Mouse (Mus musculus) left cerebral cortex, postnatal 36 days (tissue): ENCODE results near the gene Galnt6. TPM values are rescaled to one million over a fixed set of nuclear protein-coding genes. Genes with fewer than 3 reads are reported as not detected.

Experiments
- DNase-seq, 2 experiments: peaks; one replicate each; pipeline ENCODE4 v3.0.0; 2021 to 2022; ENCODE audit warnings: low spot score in 2 of 2, mixed read lengths in 1 of 2
- intact Hi-C: fragments of 180-260 bp; cut with DNase I; formaldehyde crosslinking; loops from one replicate; pipeline ENCODE4 v1.15.1; 2025
- total RNA-seq, 2 experiments: library from RNA; stranded (reverse); gene quantifications; 2 replicates each; pipeline ENCODE4 v1.2.3; 2021

The Galnt6 gene
- total RNA-seq, 2 experiments from 2014 or later = 3.7 to 7.7 TPM

- intact Hi-C loops = no loop called here
- no peak for DNase-seq
These were observed 31.1 kb downstream of the Galnt6 start for GRCm38 (mm10) chr15:100698078-100698477.

GRCm38 (mm10) chr15:100694406-100694805 lies 34.8 kb downstream of the Galnt6 start:
- no peak for DNase-seq
- intact Hi-C loops = no loop called here

DNA sequence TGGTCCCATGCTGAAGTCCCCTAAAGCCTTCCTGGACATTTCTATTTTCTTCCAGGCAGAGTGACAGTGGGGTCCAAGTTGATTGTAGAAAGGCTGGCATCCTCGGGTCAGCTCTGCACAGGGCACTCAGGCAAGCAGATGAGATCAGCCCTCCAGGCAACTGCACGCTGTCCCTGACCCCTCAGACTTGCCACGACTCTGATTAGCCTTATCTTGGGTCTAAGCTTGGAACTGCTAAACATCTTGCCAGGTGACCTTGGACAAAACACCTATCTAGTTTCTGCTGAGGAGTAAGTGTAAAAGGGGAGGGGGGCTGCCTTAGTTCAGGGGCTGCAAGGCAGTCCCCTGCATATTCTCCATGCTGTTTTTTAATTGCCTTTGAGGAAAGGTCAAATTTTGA lies 37.2 kb downstream of the Galnt6 start:
- DNase-seq = no peak
- intact Hi-C loops = no loop called here

GRCm38 (mm10) chr15:100687430-100687971 lies 41.7 kb downstream of the Galnt6 start, which contains the start of gene Cela1:
Gene Cela1 (minus strand): TSS chr15:100687921.
- intact Hi-C loops = no loop called here
- DNase-seq = no peak

DNA sequence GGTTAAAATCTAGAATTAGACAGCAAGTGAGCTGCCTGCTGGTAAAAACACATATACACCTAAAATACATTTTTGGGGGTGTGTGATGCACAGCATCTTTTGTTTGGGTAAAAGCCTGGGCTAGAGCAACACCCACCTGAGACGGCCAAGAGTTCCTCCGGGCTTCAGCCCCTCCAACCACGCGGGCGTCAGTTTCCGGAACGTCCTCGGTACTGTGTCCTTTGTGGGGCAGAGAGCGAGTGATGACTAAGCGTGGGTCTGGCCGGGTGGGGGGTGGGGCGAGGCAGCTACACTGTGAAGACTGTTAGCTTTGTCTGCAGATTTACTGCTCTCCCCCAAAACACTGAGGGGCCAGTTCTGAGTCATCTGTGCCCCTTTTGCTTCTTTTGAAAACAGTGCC lies 42.2 kb downstream of the Galnt6 start:
- peak; percentile 43 to 49 for DNase-seq
- intact Hi-C loops = no loop called here

DNA sequence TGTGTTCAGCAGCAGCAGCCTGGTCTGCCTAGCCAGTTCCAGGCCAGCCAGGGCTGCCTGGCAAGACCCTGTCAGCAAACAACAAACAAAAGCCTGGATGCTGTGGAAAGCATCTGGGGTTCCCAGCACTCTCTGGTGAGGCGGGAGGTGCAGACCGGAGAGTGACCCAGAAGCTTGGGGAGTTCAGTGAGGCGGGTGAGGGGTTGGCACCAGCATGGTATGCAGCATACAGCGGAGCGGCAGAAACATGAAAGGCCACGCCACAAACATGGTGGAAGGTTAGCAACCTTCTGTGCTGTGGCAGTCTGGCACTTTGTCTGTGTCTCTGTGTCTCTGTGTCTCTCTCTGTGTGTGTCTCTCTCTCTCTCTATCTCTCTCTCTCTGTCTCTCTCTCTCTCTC lies 42.7 kb downstream of the Galnt6 start:
- no peak for DNase-seq
- intact Hi-C loops = no loop called here

- intact Hi-C loops = no loop called here
- DNase-seq = no peak
These were observed 43.3 kb downstream of the Galnt6 start for GRCm38 (mm10) chr15:100685849-100686248.

GRCm38 (mm10) chr15:100685255-100685654 lies 43.9 kb downstream of the Galnt6 start:
- intact Hi-C loops = no loop called here
- DNase-seq = no peak

DNA sequence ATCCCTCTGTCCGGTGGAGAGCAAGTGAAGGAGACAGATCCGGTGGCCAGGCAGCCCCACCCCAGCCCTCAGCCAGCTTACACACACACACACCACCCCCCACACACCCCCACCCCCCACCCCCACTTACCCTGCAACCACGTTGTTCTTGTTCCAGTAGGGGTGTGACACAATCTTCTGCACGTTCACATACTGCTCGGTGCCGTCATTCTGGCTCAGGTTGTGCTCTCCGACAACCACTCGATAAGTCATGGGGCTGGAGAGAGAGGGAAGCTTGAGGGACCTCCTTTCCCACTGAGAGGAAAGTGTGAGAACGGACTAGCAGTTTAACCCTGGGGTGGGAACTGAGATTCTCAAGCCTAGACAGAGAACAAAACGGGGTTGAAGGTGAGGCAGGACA lies 44.7 kb downstream of the Galnt6 start:
- intact Hi-C loops = loop anchor here (5.0 kb wide), 3 partner anchors 72 to 217 kb away; partner anchors contain the start of gene Letmd1

GRCm38 (mm10) chr15:100683041-100683440 lies 46.1 kb downstream of the Galnt6 start:
- peak; percentile 52 to 71 for DNase-seq
- intact Hi-C loops = loop anchor here (5.0 kb wide), 3 partner anchors 71 to 216 kb away; partner anchors contain the start of gene Letmd1

More for the DNA sequence above, 44.7 kb downstream of the Galnt6 start:
- DNase-seq = no peak

- DNase-seq = no peak
- intact Hi-C loops = loop anchor here (5.0 kb wide), 3 partner anchors 69 to 214 kb away; partner anchors contain the start of gene Letmd1
These were observed 47.4 kb downstream of the Galnt6 start for GRCm38 (mm10) chr15:100681770-100682169.

GRCm38 (mm10) chr15:100680381-100680780 lies 48.8 kb downstream of the Galnt6 start:
- DNase-seq = no peak
- intact Hi-C loops = loop anchor here (5.0 kb wide), 3 partner anchors 68 to 213 kb away; partner anchors contain the start of gene Letmd1

DNA sequence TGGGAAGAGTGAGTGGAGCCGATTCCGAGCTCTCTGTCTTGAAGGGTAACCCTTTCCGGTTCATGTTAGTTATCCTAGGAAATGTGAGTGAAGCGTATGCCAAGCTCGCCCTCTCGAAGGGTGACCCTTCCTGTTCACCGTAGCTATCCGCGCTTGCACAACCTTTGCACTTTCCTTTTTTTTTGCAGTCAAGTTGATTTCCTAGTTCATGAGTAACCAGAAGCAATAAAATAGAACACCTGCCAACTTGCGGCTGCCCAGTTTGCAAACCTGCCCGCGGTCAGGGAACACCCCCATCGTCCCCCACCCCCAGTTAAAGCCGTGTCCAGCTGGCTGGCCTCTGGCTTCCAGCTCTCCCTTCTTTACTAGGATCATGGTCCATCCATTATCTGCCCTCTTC lies 50.2 kb downstream of the Galnt6 start:
- intact Hi-C loops = no loop called here
- no peak for DNase-seq

DNA sequence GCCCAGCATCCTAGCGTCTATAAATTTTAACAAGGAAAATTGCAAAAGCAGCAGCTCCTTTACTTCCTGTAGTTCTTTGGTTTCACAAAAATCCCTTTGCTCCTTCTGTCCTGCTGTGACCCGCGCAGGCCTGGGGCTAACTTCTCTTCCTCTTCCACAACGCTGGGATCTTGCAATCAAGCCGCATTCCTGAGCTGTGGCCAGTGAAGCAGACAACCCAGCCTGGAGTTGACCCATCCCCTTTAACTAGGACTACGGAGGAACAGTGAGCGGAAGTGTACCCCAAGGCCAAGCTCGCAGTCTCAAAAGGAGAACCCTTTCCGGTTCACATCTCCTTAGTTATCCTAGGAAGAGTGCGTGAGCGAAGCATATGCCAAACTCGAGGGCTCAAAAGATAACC lies 50.6 kb downstream of the Galnt6 start:
- intact Hi-C loops = no loop called here

DNA sequence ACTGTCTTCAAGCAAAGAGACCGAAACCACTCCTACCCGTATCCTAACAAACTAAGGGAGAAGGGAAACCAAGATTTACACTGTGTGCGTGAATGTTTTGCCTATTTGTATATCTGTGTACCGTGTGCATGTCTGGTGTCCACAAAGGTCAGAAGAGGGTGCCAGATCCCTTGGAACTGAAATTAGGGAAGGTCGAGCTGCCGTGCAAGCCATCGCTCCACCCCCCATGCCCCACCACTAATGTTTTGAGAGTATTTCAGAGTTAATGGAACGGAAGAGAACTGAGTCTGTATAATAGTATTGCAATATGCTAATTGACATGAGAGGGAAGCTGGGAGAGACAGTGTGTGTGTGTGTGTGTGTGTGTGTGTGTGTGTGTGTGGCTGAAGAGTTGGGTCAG lies 51.5 kb downstream of the Galnt6 start:
- no peak for DNase-seq
- intact Hi-C loops = no loop called here

More for the DNA sequence above, 50.6 kb downstream of the Galnt6 start:
- DNase-seq = no peak

GRCm38 (mm10) chr15:100676521-100676920 lies 52.7 kb downstream of the Galnt6 start:
- no peak for DNase-seq
- intact Hi-C loops = no loop called here

DNA sequence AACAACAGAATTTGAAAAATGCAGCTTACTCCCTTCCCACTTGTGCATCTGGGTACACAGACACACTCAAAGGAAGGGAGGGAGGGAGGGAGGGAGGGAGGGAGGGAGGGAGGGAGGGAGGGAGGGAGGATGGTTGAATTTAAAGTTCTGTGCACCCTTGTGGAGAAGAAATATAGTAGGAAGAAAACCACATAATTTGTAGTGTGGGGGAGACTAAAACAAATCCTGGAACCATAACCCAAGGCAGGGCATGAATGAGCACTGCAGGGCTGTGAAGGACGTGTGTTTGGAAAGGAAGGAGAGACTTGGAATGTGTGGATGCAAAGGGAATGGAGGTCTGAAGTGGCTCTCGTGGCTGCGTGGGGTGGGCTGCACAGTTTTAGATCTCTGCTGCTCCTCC lies 53.7 kb downstream of the Galnt6 start:
- intact Hi-C loops = no loop called here

DNA sequence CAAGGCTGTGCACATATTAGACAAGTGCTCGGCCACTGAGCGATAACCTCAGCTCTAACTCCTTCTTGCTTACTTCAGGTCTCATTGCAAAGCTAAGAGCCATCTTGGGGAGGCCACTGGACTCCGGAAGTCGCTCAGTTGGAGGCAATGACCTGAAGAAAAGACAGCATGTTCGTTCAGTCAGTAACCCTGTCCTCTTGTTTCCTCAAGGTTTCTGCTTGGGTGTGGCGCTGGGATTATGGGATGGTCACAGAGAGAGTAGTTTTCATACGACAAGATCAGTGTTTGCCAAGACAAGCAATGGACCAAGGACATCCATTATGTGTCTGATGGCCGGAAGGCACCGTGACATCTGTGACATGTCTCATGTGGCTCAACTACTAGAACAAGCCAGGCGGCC lies 54.6 kb downstream of the Galnt6 start:
- no peak for DNase-seq
- intact Hi-C loops = no loop called here

More for the DNA sequence above, 53.7 kb downstream of the Galnt6 start:
- no peak for DNase-seq

DNA sequence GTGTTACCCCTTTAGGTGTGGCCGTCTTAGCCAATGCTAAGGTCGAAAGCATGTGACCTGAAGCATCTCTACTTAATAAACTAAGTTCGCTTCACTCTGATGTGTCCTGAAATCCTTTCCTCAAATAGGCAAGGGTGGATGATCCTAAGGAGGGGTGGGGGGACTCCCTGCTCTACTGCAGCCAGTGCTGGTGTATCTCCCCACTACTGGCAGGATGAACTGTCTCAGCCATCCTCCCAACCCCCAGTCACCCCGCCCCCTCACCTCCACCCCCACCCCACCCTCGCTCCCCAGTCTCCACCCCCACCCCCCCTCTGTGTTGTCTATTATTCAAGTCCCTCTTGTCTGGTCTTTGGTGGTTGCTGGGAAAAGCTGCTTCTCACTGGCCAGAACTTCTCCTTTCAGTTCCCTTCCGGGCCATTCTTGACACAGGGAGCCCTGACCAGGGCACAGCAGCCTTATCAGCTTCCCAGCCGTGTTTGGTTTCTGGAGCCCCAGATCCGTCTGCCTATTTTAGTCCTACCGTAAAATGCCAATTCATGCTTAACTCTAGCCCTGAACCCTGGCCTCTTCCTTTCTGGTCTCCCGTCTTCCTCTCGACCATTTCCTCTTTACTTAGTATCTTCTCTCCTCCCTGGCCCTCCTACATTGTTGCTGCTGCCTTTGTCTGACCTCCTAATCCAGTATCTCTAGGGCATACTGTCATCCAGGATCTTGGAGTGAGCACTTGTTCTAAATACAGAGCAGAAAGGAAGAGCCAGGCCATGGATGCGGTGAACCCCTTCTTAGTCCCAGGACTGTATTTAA lies 55.4 kb downstream of the Galnt6 start:
- intact Hi-C loops = no loop called here
- DNase-seq = no peak

DNA sequence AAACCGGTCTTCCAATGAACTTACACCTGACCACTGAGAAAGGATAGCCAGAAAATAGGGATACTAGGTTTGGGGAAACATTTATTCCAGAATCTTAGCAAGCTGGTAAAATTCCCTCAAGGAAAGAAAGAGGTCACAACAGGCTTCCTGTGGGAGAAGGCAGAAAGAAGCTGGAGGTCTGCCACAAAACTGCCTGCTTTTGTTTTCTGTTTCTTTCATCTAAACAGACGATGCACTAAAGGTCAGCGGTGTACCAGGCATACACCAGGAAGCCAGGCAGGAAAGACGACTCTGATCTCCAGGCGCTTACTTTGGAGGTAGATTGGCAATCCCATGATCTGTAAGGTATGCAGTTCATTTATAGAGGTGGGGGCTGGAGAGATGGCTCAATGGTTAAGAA lies 58.3 kb downstream of the Galnt6 start:
- DNase-seq = no peak
- intact Hi-C loops = no loop called here

DNA sequence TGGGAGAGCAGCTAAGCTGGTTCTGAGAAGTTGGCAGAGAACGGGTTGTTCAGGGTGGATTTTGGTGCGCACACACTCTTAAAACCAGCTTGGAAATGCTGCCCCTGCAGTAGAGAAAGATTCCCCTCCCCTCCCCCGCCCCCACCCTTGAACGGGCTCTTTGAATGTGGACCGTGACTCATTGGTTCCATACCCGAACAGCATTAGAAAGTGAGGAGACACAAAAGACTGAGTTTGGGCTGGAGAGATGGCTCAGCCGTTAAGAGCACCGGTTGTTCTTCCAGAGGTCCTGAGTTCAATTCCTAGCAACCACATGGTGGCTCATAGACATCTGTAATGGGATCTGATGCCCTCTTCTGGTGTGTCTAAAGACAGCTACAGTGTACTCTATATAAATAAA lies 59.2 kb downstream of the Galnt6 start:
- intact Hi-C loops = no loop called here
- no peak for DNase-seq
